Mouse (Mus musculus): ENCODE data around the gene Rnf157. TPM values are rescaled to one million over a fixed set of nuclear protein-coding genes. Genes with fewer than 3 reads are reported as not detected.

The Rnf157 gene
- polyA plus RNA-seq, 1 experiment from 2014 or later: 62.8 TPM

DNA sequence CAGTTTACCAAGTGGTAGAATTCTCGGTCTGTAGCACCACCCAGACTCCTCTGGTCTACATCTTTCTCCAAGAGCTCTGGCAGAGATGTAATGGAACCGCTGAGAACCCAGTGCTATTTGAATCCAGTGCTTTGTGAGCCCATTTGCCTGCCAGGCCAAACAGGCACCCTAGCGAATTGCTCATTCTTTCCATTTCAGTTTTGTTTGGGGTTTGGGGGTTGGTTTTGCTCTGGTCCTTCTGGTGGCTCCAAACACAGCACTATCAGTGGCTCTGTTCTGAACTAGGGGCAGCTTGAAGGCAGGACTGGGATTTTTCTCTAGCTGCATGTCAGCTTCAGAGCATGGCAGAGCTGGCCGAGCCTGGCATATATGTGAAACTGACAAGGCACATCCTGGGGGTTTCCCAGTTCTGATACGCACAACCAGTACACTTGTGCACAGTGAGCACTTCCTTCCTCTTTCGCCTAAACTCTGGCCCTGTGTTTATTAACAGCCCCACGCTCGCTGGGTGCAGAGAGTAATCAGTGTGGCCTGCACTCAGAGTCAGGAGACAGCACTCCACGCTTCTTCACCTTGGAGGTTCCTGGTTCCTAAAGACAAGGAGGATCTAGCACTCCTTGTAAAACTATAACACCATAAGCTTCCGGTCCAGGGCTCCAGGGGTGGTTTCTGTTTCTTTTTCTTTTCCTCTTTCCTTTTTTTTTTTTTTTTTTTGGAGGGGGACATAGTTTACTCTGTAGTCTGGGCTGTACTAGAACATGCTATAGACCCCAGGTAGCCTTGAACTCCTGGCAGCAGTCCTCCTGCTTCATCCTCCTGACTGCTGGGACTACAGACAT, 11.2 kb upstream of the Rnf157 start:
- Histone ChIP-seq H3K27me3 (replicated peaks) (no peaks in the 10 kb centered on the region), H3K27ac (no peak overlapping the region), H3K4me1 (no peaks in the 10 kb centered on the region), H3K9ac (no peak overlapping the region), H3K9me3 (no peaks in the 10 kb centered on the region), H3K4me2 (replicated peaks) (no peak overlapping the region), H3K4me3 (no peak overlapping the region), H3K36me3 (no peaks in the 10 kb centered on the region)
- no peak for ATAC-seq (ENCODE audit: low FRiP score, low read depth)
- WGBS: 89% methylated on average over 10 of the region's 10 CpGs

DNA sequence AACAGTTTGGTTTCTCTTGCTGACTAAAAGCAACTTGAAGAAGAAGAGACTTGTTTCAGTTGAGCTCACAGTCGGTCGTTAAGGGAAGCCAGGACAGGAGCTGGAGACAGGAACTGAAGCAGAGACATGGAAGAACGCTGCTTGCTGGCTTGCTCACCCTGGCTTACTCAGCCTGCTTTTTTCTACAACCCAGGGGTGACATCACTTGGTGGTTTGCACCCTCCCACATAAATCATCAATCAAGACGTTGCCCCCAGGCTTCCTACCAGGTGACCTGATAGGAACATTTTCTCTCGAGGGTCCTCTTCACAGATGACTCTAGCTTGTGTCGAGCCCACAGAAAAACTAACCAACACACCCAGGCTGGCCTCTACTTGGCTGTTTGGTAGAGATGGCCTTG, 10.4 kb upstream of the Rnf157 start:
- WGBS: 80% methylated on average over 6 of the region's 6 CpGs
- H3K4me3 ChIP-seq: no peak overlapping the region
- no peak overlapping the region for H3K4me2 ChIP-seq (replicated peaks)
- no peaks in the 10 kb centered on the region for H3K36me3 ChIP-seq
- no peak overlapping the region for H3K27ac ChIP-seq
- no peaks in the 10 kb centered on the region for H3K4me1 ChIP-seq
- no peak overlapping the region for H3K9ac ChIP-seq
- no peaks in the 10 kb centered on the region for H3K9me3 ChIP-seq
- no peak for ATAC-seq (ENCODE audit: low FRiP score, low read depth)
- no peaks in the 10 kb centered on the region for H3K27me3 ChIP-seq (replicated peaks)

DNA sequence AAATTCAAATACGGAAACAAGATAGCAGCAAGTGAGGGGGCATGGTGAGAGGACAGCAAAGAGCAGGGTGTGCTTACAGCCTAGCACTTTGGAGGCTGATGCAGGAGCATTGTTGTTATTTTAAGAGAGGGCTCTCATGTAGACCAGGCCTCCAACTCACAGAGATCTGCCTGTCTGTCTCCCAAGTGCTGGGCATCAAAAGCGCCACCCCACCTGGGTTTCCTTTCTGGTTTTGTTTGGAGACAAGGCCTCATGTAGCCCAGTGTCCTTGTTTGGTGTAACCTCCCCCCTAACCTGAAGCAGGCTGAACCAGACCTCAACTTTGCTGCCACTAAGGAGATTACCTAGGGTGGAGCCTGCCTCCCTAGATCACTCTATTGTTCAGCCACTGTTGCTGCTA, 9.7 kb upstream of the Rnf157 start:
- Histone ChIP-seq H3K4me3 (no peak overlapping the region), H3K27ac (no peak overlapping the region), H3K36me3 (no peaks in the 10 kb centered on the region), H3K9me3 (no peaks in the 10 kb centered on the region), H3K4me2 (replicated peaks) (no peak overlapping the region), H3K4me1 (no peaks in the 10 kb centered on the region), H3K27me3 (replicated peaks) (no peaks in the 10 kb centered on the region), H3K9ac (no peak overlapping the region)
- 81% methylated on average over 2 of the region's 2 CpGs for WGBS
- ATAC-seq (ENCODE audit: low FRiP score, low read depth): no peak

DNA sequence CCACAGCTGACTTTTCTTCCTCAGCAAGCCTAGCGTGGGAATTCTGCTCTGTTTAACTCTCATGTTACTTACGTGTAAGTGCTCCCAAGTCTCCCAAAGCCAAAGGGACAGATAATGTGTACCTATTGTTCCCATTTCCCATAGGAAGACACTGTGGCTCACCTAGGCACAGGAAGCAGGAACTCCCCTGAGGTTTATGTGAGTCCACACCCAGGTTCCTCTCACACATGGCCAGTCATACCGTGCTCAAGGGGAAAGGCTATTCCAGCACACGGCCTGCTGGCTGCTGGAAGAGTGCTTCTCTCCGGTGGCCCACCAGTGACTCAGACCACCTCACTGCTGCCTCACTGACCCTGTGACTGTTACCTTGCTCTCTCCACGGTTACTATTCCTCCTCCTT, 8.3 kb upstream of the Rnf157 start:
- H3K27me3 ChIP-seq (replicated peaks): no peaks in the 10 kb centered on the region
- no peaks in the 10 kb centered on the region for H3K4me1 ChIP-seq
- H3K27ac ChIP-seq: no peak overlapping the region
- no peak for ATAC-seq (ENCODE audit: low FRiP score, low read depth)
- 71% methylated on average over 6 of the region's 6 CpGs for WGBS
- H3K4me2 ChIP-seq (replicated peaks): no peak overlapping the region
- no peak overlapping the region for H3K4me3 ChIP-seq
- H3K36me3 ChIP-seq: no peaks in the 10 kb centered on the region
- H3K9ac ChIP-seq: no peak overlapping the region
- no peaks in the 10 kb centered on the region for H3K9me3 ChIP-seq

DNA sequence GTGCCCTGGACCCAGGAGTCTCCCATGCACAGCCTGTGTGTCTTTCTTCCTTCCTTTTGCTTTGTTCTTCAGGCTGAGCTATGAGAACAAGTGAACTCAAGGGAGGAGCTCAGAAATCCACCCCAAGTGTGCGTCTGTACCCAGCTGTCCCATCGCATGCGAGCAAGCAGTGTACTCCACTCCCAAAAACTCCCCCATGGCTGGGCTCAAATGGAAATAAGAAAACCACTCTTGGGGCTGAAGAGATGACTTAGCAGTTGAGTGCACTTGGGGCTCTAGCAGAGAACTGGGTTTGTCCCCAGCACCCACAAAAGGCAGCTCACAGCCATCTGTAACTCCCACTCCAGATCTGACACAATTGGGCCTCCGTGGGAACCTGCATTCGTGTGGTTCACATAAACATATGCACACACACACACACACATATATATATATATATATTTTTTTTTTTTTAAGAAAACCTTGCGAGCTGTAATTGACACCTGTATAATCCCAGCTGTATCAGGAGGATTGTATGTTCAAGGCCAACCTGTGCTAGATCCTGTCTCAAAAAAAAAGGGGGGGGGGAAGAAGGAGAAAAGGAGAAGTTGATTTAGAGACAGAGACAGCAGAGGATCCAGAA, 6.1 kb upstream of the Rnf157 start:
- 77% methylated on average over 6 of the region's 6 CpGs for WGBS
- Histone ChIP-seq H3K27ac (no peak overlapping the region), H3K4me3 (no peak overlapping the region), H3K4me1 (no peaks in the 10 kb centered on the region), H3K4me2 (replicated peaks) (no peak overlapping the region), H3K9me3 (no peaks in the 10 kb centered on the region), H3K36me3 (no peaks in the 10 kb centered on the region), H3K9ac (no peak overlapping the region), H3K27me3 (replicated peaks) (no peaks in the 10 kb centered on the region)
- ATAC-seq (ENCODE audit: low FRiP score, low read depth): no peak

DNA sequence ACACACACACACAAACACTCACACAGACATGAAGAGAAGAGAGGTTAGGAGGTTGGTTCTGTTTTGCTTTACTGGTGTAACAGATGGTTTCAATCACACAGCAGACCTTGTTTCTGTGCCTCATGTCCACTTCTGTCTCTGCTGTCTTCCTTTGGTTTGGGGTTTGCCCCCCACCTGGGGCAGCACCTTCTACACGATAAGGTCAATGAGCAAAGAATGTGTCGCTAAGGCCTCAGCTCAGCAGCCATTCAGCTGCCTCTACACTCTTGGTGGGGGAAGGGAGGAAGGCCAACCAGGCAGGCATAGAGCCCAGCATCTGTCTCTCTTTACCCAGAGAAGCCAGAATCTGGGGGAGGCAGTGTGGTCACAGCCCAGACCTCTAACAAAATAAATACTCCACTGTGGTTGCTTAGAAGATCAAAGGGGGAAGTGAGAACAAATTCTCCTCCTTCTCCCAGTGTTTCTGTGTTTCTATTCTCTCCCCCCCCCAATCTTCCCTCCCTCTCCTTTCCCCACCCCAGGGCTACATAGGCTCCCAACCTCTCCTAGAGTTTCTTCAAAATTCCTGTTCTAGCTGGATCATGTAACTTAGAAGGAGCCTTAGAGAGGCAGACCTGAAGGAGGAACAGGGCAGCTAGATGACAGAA, 5.5 kb upstream of the Rnf157 start:
- Histone ChIP-seq H3K4me1 (peaks cover 3% of the 10 kb centered on the region; the same call in 1 of the 2 replicates), H3K36me3 (no peaks in the 10 kb centered on the region), H3K27ac (no peak overlapping the region), H3K4me2 (replicated peaks) (no peak overlapping the region), H3K9ac (no peak overlapping the region), H3K9me3 (no peaks in the 10 kb centered on the region), H3K27me3 (replicated peaks) (no peaks in the 10 kb centered on the region), H3K4me3 (no peak overlapping the region)
- ATAC-seq (ENCODE audit: low FRiP score, low read depth): no peak
- WGBS: 29% methylated on average over 2 of the region's 2 CpGs

DNA sequence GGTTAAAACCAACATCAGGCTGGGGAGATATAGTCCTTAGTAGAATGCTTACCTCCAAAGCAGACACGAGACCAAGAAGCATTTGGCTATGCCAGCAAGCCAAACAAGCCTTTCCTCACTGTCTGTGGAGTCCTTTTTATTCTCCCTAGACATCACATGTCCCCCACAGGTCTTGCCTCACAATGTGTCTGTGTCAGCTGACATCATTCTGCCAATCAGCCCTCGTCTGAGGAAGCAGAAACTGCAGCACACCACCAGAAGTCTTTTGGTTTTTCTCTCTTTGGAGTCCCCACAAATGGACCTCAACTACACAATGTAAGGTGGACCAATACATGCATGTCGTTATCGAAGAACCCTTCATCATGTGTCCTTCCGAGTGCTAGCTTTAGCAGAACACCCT, 4.2 kb upstream of the Rnf157 start:
- H3K9me3 ChIP-seq: no peaks in the 10 kb centered on the region
- H3K4me1 ChIP-seq: peaks cover 9% of the 10 kb centered on the region; the same call in 1 of the 2 replicates
- H3K27me3 ChIP-seq (replicated peaks): no peaks in the 10 kb centered on the region
- no peak overlapping the region for H3K4me3 ChIP-seq
- ATAC-seq (ENCODE audit: low FRiP score, low read depth): no peak
- H3K36me3 ChIP-seq: no peaks in the 10 kb centered on the region
- H3K27ac ChIP-seq: no peak overlapping the region
- WGBS: 91% methylated on average over 5 of the region's 5 CpGs
- H3K4me2 ChIP-seq (replicated peaks): no peak overlapping the region
- H3K9ac ChIP-seq: no peak overlapping the region

DNA sequence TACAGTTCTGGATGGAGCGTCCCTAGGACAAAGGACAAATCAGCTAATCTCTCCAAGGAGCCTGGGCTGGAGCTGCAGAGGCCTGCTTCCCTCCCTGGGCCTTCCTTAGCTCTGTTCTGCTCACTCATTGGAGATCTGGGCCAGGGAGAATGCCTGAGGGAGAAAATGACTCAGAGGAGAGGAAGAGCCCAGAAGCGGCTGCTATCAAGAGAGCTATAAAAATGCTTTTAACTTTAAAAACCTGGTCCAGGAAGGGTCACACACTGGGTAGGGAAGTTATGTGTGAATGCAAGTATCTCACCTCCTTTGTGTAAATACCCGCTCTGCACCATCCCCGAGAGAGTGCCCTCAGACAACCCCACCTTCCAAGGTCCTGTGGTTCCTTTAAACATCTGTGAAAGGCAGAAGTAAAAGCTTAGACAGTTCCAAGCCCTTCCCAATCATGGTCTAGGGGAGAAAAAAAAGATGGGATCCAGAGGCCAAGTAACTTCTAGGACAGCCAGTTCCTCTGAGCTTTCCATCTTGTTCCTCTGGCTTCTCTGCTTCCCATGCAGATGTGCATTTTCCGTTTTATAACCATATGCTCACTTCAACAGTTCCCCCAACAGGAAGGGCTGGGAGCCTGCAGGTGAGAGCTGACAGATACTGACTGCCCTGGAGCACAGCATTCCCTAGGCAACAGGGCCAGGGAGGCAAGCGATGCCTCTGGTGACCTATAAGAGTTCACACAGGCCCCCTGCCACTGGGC, 3.5 kb upstream of the Rnf157 start:
- Histone ChIP-seq H3K4me1 (peaks cover 16% of the 10 kb centered on the region; the same call in 1 of the 2 replicates), H3K9ac (no peak overlapping the region), H3K36me3 (no peaks in the 10 kb centered on the region), H3K27ac (no peak overlapping the region), H3K27me3 (replicated peaks) (no peaks in the 10 kb centered on the region), H3K4me2 (replicated peaks) (no peak overlapping the region), H3K9me3 (no peaks in the 10 kb centered on the region), H3K4me3 (no peak overlapping the region)
- ATAC-seq (ENCODE audit: low FRiP score, low read depth): no peak
- WGBS: 67% methylated on average over 6 of the region's 6 CpGs

DNA sequence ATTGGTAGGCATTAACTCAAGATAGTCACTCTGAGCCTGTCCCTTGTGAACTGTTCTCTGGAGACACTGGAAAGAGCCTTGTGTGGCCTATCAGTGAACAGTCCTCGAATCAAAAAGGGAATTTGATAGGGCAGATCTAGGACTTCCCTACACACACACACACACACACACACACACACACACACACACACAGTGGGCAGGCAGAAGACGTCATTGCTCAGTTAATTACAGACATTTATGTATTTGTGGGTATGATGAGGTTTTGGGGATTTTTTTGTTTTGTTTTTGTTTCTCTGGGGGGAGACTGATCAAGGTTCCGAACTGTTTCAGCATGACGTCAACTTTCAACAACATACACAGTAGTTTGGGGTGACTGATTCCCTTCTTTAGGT, 795 bp upstream of the Rnf157 start:
- H3K4me2 ChIP-seq (replicated peaks): peak overlapping the region; percentile 97
- no peaks in the 10 kb centered on the region for H3K36me3 ChIP-seq
- H3K9me3 ChIP-seq: no peaks in the 10 kb centered on the region
- WGBS: 79% methylated on average over 4 of the region's 4 CpGs
- peaks cover 22% of the 10 kb centered on the region; the same call in 1 of the 2 replicates for H3K4me1 ChIP-seq
- H3K9ac ChIP-seq: 0 out of 2 replicates have a peak overlapping the region, but pooled peaks have one; percentile 96
- ATAC-seq (ENCODE audit: low FRiP score, low read depth): no peak
- no peak overlapping the region for H3K4me3 ChIP-seq
- H3K27ac ChIP-seq: peak overlapping the region; percentile 74; the same call in 1 of the 2 replicates
- H3K27me3 ChIP-seq (replicated peaks): no peaks in the 10 kb centered on the region

DNA sequence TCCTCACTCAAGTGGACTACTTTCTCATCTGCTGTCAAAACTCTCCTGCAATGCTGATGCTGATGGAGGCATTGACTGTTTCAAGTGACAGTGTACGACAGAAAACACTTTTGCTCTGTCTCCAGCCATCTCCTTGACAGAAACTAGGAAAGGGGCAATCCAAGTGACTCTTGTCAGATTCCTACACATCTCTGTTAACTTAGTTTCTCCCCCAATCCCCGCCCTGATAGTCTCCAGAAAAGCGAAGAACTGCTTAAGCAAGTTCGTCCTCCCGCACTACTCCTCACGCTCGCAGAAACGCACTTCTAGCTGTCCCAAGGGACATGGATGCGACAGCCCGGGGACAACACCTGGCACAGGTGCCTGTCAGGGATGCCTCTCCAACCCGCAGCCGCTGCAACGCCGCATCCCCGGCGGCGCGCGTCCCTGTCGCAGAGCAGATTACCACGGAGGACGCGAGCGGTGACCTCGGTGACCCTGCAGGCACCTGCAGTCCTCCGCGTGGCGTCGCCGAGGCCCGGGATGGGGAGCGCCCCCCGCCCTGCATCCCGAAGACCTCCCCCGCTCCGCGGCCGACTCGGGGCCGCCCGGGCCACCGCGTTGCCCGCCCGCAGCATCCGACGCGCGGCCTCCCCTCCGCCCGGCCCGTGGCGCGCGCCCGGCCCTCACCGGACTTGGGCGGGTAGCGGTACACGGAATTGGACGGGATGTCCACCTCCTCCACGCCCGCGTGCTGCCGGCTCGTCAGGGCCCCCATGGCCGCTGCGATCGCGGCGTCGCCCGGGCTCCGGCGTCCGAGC, 604 bp downstream of the Rnf157 start:
- under 1% methylated on average over 75 of the region's 76 CpGs for WGBS
- Histone ChIP-seq H3K9ac (peak overlapping the region; percentile 96), H3K4me2 (replicated peaks) (peak overlapping the region; percentile 97), H3K4me3 (peak overlapping the region; percentile 84), H3K9me3 (no peaks in the 10 kb centered on the region), H3K4me1 (peaks cover 22% of the 10 kb centered on the region; the same call in 1 of the 2 replicates), H3K36me3 (no peaks in the 10 kb centered on the region), H3K27ac (peak overlapping the region; percentile 74), H3K27me3 (replicated peaks) (no peaks in the 10 kb centered on the region)
- peak; percentile 52; the same call in 1 of the 2 replicates for ATAC-seq (ENCODE audit: low FRiP score, low read depth)

DNA sequence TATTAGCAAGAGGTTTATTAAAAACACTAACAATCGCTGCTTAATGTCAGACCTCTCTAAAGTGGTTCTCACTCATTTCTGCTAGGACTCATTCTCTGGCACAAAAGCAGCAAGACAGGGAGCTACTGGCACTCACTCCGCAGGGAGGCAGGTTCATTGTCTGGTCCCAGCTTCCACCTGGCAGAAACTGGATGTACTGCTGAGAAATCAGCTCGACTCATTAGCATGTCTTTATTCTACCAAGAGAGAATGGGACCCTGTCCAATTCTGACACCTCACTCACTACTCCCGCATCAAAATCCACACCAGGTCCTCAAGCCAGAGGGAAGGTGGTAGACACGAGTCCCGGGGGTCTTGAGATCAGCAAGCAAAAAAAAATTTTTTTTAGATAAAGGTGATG, 1.2 kb downstream of the Rnf157 start:
- 13% methylated on average over 6 of the region's 6 CpGs for WGBS
- Histone ChIP-seq H3K36me3 (no peaks in the 10 kb centered on the region), H3K27ac (no peak overlapping the region), H3K4me2 (replicated peaks) (peak overlapping the region; percentile 97), H3K9me3 (no peaks in the 10 kb centered on the region), H3K4me1 (peaks cover 22% of the 10 kb centered on the region; the same call in 1 of the 2 replicates), H3K27me3 (replicated peaks) (no peaks in the 10 kb centered on the region), H3K9ac (peak overlapping the region; percentile 96; the same call in 1 of the 2 replicates), H3K4me3 (peak overlapping the region; percentile 84)
- no peak for ATAC-seq (ENCODE audit: low FRiP score, low read depth)

Data from neural tube, embryonic 12.5 days (tissue).